Mouse (Mus musculus): ENCODE measurements at regions not wholly inside any gene's neighbourhood (a gene's known extent, or its start where the extent isn't known, plus 50 kb on each side); places are given as distances from the start of the nearest gene placed in this dataset.

GRCm38 (mm10) chr3:149217916-149218803 lies 227.8 kb upstream of the Adgrl2 start:
- peak; percentile 16 for DNase-seq
- intact Hi-C loops (cut with DNase I), result no loop called here
- Histone ChIP-seq H3K4me3 (no peak overlapping the region), H3K27ac (no peak overlapping the region)
- peak; percentile 19; the same call in 1 of the 2 replicates for TF ChIP-seq CTCF (IDR thresholded peaks at IDR 0.05)

GRCm38 (mm10) chr3:149216759-149217400 lies 226.5 kb upstream of the Adgrl2 start:
- intact Hi-C loops (cut with DNase I), result no loop called here
- no peak overlapping the region for H3K27ac ChIP-seq
- TF ChIP-seq CTCF (IDR thresholded peaks at IDR 0.05), result no peak
- no peak overlapping the region for H3K4me3 ChIP-seq
- DNase-seq, result no peak

GRCm38 (mm10) chr3:149215691-149216090 lies 225.3 kb upstream of the Adgrl2 start:
- Histone ChIP-seq H3K4me3 (no peak overlapping the region), H3K27ac (no peak overlapping the region)
- no peak for TF ChIP-seq CTCF (IDR thresholded peaks at IDR 0.05)
- intact Hi-C loops (cut with DNase I), result no loop called here
- DNase-seq, result no peak

- no peak for DNase-seq
- TF ChIP-seq CTCF (IDR thresholded peaks at IDR 0.05), result no peak
Observed at GRCm38 (mm10) chr3:149211909-149212308, 221.6 kb upstream of the Adgrl2 start.

GRCm38 (mm10) chr3:149209260-149209659 lies 218.9 kb upstream of the Adgrl2 start:
- intact Hi-C loops (cut with DNase I), result no loop called here
- no peak for DNase-seq

More at GRCm38 (mm10) chr3:149211909-149212308, 221.6 kb upstream of the Adgrl2 start:
- H3K4me3 ChIP-seq, result no peak overlapping the region
- no peak overlapping the region for H3K27ac ChIP-seq
- intact Hi-C loops (cut with DNase I), result no loop called here

GRCm38 (mm10) chr3:149203451-149203850 lies 213.1 kb upstream of the Adgrl2 start:
- intact Hi-C loops (cut with DNase I), result no loop called here
- Histone ChIP-seq H3K4me3 (no peak overlapping the region), H3K27ac (no peak overlapping the region)
- no peak for TF ChIP-seq CTCF (IDR thresholded peaks at IDR 0.05)
- DNase-seq, result no peak

More at GRCm38 (mm10) chr3:149209260-149209659, 218.9 kb upstream of the Adgrl2 start:
- no peak overlapping the region for H3K4me3 ChIP-seq
- no peak for TF ChIP-seq CTCF (IDR thresholded peaks at IDR 0.05)
- no peak overlapping the region for H3K27ac ChIP-seq

GRCm38 (mm10) chr3:149196477-149197185 lies 206.3 kb upstream of the Adgrl2 start:
- no peak for TF ChIP-seq CTCF (IDR thresholded peaks at IDR 0.05)
- Histone ChIP-seq H3K27ac (no peak overlapping the region), H3K4me3 (no peak overlapping the region)
- intact Hi-C loops (cut with DNase I), result no loop called here
- no peak for DNase-seq

GRCm38 (mm10) chr3:149190856-149191576 lies 200.7 kb upstream of the Adgrl2 start:
- no peak for DNase-seq
- TF ChIP-seq CTCF (IDR thresholded peaks at IDR 0.05), result no peak
- intact Hi-C loops (cut with DNase I), result no loop called here

GRCm38 (mm10) chr3:149184136-149184551 lies 193.8 kb upstream of the Adgrl2 start:
- DNase-seq, result no peak
- no peak overlapping the region for H3K4me3 ChIP-seq
- no peak for TF ChIP-seq CTCF (IDR thresholded peaks at IDR 0.05)
- intact Hi-C loops (cut with DNase I), result no loop called here
- H3K27ac ChIP-seq, result no peak overlapping the region

More at GRCm38 (mm10) chr3:149190856-149191576, 200.7 kb upstream of the Adgrl2 start:
- H3K4me3 ChIP-seq, result peak overlapping the region; percentile 74
- H3K27ac ChIP-seq, result peak overlapping the region; percentile 69

- Histone ChIP-seq H3K27ac (no peak overlapping the region), H3K4me3 (no peak overlapping the region)
- intact Hi-C loops (cut with DNase I), result no loop called here
- no peak for DNase-seq
- no peak for TF ChIP-seq CTCF (IDR thresholded peaks at IDR 0.05)
Observed at GRCm38 (mm10) chr3:149182095-149182494, 191.7 kb upstream of the Adgrl2 start.

- intact Hi-C loops (cut with DNase I), result no loop called here
Observed at GRCm38 (mm10) chr3:149180129-149180528, 189.8 kb upstream of the Adgrl2 start.

GRCm38 (mm10) chr3:149179486-149180116 lies 189.2 kb upstream of the Adgrl2 start:
- no peak overlapping the region for H3K27ac ChIP-seq
- intact Hi-C loops (cut with DNase I), result no loop called here
- DNase-seq, result no peak
- TF ChIP-seq CTCF (IDR thresholded peaks at IDR 0.05), result no peak
- H3K4me3 ChIP-seq, result no peak overlapping the region

More at GRCm38 (mm10) chr3:149180129-149180528, 189.8 kb upstream of the Adgrl2 start:
- H3K27ac ChIP-seq, result no peak overlapping the region
- no peak overlapping the region for H3K4me3 ChIP-seq
- no peak for TF ChIP-seq CTCF (IDR thresholded peaks at IDR 0.05)
- no peak for DNase-seq

Data from gastrocnemius, adult 2 months (tissue).